Mouse (Mus musculus): ENCODE measurements around the gene Plxna1.

GRCm38 (mm10) chr6:89310236-89310635, 52.2 kb downstream of the Plxna1 start:
- TF ChIP-seq CTCF (IDR thresholded peaks at IDR 0.05; ENCODE audit: control insufficient read depth, insufficient read depth, insufficient replicate concordance, low read depth, low read length) (no peak), POLR2A (IDR thresholded peaks at IDR 0.05; ENCODE audit: control insufficient read depth, low read depth, low read length) (no peak)
